Mouse (Mus musculus): ENCODE results near the gene 1110059E24Rik. TPM values are rescaled to one million over a fixed set of nuclear protein-coding genes. Genes with fewer than 3 reads are reported as not detected.

1110059E24Rik gene
- polyA plus RNA-seq, 1 experiment, result 17.1 TPM

DNA sequence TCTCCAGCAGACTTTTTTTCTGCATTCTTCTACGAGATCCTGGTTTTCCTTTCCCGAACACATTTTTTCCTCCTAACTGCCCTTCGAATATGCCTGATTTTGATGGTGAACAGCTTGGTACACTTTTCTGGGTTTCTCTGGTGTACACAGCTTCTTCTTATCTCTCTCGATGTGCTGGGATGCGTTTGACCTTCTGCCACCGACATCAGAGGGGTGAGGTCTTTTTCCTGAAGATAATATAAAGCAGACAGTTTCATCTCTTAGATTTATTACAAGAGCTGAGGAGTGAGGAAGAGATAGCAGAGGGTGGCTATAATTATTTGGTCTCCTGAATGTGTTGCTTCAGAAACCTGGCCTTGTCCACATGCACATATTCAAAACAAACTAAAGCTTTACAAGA lies 71.4 kb downstream of the 1110059E24Rik start:
- no peak overlapping the region for H3ac ChIP-seq (ENCODE audit: control insufficient read depth, insufficient read length, low read depth)
- H3K36me3 ChIP-seq (ENCODE audit: control insufficient read depth, insufficient read depth), result no peaks in the 10 kb centered on the region
- H3K27me3 ChIP-seq (ENCODE audit: control insufficient read depth, insufficient read depth, insufficient read length), result no peaks in the 10 kb centered on the region
- no peak overlapping the region for H3K4me3 ChIP-seq (ENCODE audit: insufficient read depth, poor library complexity, severe bottlenecking)
- H3K79me3 ChIP-seq (ENCODE audit: low read depth), result no peaks in the 10 kb centered on the region
- no peak for TF ChIP-seq CTCF (IDR thresholded peaks at IDR 0.05; ENCODE audit: control insufficient read depth, insufficient read depth, insufficient read length)
- TF ChIP-seq MYOG (IDR thresholded peaks at IDR 0.05; ENCODE audit: control insufficient read depth, extremely low read depth, insufficient read length), result no peak
- no peak for TF ChIP-seq FOSL1 (IDR thresholded peaks at IDR 0.05; ENCODE audit: insufficient read depth, low read length, poor library complexity, severe bottlenecking)
- no peak for TF ChIP-seq MAX (IDR thresholded peaks at IDR 0.05)
- no peak for TF ChIP-seq CEBPB (IDR thresholded peaks at IDR 0.05; ENCODE audit: low read depth)
- TF ChIP-seq MYOD1 (IDR thresholded peaks at IDR 0.05; ENCODE audit: control insufficient read depth, insufficient read length, low read depth), result no peak
- no peak for TF ChIP-seq USF1 (IDR thresholded peaks at IDR 0.05; ENCODE audit: low read depth)
- no peaks in the 10 kb centered on the region for H3K79me2 ChIP-seq (ENCODE audit: control insufficient read depth, insufficient read depth)

- Histone ChIP-seq H3K79me2 (ENCODE audit: control insufficient read depth, insufficient read depth) (no peaks in the 10 kb centered on the region), H3ac (ENCODE audit: control insufficient read depth, insufficient read length, low read depth) (no peak overlapping the region), H3K27me3 (ENCODE audit: control insufficient read depth, insufficient read depth, insufficient read length) (no peaks in the 10 kb centered on the region), H3K79me3 (ENCODE audit: low read depth) (no peaks in the 10 kb centered on the region), H3K4me3 (ENCODE audit: insufficient read depth, poor library complexity, severe bottlenecking) (no peak overlapping the region), H3K36me3 (ENCODE audit: control insufficient read depth, insufficient read depth) (no peaks in the 10 kb centered on the region)
- TF ChIP-seq FOSL1 (IDR thresholded peaks at IDR 0.05; ENCODE audit: insufficient read depth, low read length, poor library complexity, severe bottlenecking) (no peak), MAX (IDR thresholded peaks at IDR 0.05) (no peak), CEBPB (IDR thresholded peaks at IDR 0.05; ENCODE audit: low read depth) (no peak), MYOG (IDR thresholded peaks at IDR 0.05; ENCODE audit: control insufficient read depth, extremely low read depth, insufficient read length) (no peak), CTCF (IDR thresholded peaks at IDR 0.05; ENCODE audit: control insufficient read depth, insufficient read depth, insufficient read length) (no peak), USF1 (IDR thresholded peaks at IDR 0.05; ENCODE audit: low read depth) (no peak), MYOD1 (IDR thresholded peaks at IDR 0.05; ENCODE audit: control insufficient read depth, insufficient read length, low read depth) (no peak)
Measured at GRCm38 (mm10) chr19:21579896-21580295, 72.9 kb downstream of the 1110059E24Rik start.

DNA sequence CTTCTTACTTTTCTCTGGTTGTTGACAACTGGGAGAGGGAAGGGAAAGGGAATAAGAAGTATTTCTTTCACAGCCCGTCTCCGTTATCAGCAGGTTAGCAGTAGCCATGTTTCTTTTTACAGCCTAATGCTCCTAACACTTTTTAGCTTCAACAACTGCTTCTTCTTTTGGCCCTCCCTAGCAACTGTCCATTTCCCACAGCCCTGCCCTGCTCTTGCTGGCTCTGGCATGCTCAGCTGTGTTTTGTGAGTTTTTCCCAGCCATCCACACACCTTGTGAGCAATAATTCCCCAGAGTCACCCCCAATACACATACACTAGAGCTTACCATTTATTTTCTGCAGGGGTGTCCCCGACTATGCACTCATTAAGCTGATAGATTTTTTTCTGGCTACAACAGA lies 75.3 kb downstream of the 1110059E24Rik start:
- no peaks in the 10 kb centered on the region for H3K79me2 ChIP-seq (ENCODE audit: control insufficient read depth, insufficient read depth)
- H3K27me3 ChIP-seq (ENCODE audit: control insufficient read depth, insufficient read depth, insufficient read length), result no peaks in the 10 kb centered on the region
- no peaks in the 10 kb centered on the region for H3K36me3 ChIP-seq (ENCODE audit: control insufficient read depth, insufficient read depth)
- no peak overlapping the region for H3K4me3 ChIP-seq (ENCODE audit: insufficient read depth, poor library complexity, severe bottlenecking)
- H3ac ChIP-seq (ENCODE audit: control insufficient read depth, insufficient read length, low read depth), result no peak overlapping the region
- TF ChIP-seq MYOG (IDR thresholded peaks at IDR 0.05; ENCODE audit: control insufficient read depth, extremely low read depth, insufficient read length) (no peak), CTCF (IDR thresholded peaks at IDR 0.05; ENCODE audit: control insufficient read depth, insufficient read depth, insufficient read length) (no peak), CEBPB (IDR thresholded peaks at IDR 0.05; ENCODE audit: low read depth) (no peak), FOSL1 (IDR thresholded peaks at IDR 0.05; ENCODE audit: insufficient read depth, low read length, poor library complexity, severe bottlenecking) (no peak), USF1 (IDR thresholded peaks at IDR 0.05; ENCODE audit: low read depth) (no peak), MAX (IDR thresholded peaks at IDR 0.05) (no peak), MYOD1 (IDR thresholded peaks at IDR 0.05; ENCODE audit: control insufficient read depth, insufficient read length, low read depth) (no peak)
- no peaks in the 10 kb centered on the region for H3K79me3 ChIP-seq (ENCODE audit: low read depth)

DNA sequence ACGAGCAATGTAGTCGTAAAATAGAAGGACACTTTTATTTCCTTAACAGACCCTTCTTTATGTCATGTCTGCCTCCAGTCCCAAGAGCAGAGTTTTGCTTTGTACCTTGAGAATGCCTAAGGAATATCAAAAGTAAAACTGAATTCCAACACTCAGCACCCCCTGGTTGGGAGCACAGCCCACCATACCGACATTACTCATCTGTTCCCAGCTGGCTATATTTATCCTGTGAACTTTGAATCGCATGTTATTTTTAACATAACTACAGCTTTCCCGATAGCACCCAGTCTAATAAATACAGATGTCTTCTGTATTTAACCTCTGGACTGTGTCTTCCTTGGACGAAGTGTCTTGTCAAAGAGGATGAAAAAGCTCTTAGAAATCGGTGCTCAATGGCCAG lies 80.8 kb downstream of the 1110059E24Rik start:
- H3K36me3 ChIP-seq (ENCODE audit: control insufficient read depth, insufficient read depth), result no peaks in the 10 kb centered on the region
- H3K4me3 ChIP-seq (ENCODE audit: insufficient read depth, poor library complexity, severe bottlenecking), result no peak overlapping the region
- H3K79me3 ChIP-seq (ENCODE audit: low read depth), result no peaks in the 10 kb centered on the region
- no peaks in the 10 kb centered on the region for H3K27me3 ChIP-seq (ENCODE audit: control insufficient read depth, insufficient read depth, insufficient read length)
- no peak for TF ChIP-seq CTCF (IDR thresholded peaks at IDR 0.05; ENCODE audit: control insufficient read depth, insufficient read depth, insufficient read length)
- no peak for TF ChIP-seq MAX (IDR thresholded peaks at IDR 0.05)
- no peak for TF ChIP-seq FOSL1 (IDR thresholded peaks at IDR 0.05; ENCODE audit: insufficient read depth, low read length, poor library complexity, severe bottlenecking)
- no peak for TF ChIP-seq MYOD1 (IDR thresholded peaks at IDR 0.05; ENCODE audit: control insufficient read depth, insufficient read length, low read depth)
- no peak for TF ChIP-seq CEBPB (IDR thresholded peaks at IDR 0.05; ENCODE audit: low read depth)
- TF ChIP-seq MYOG (IDR thresholded peaks at IDR 0.05; ENCODE audit: control insufficient read depth, extremely low read depth, insufficient read length), result no peak
- no peak for TF ChIP-seq USF1 (IDR thresholded peaks at IDR 0.05; ENCODE audit: low read depth)
- no peaks in the 10 kb centered on the region for H3K79me2 ChIP-seq (ENCODE audit: control insufficient read depth, insufficient read depth)
- H3ac ChIP-seq (ENCODE audit: control insufficient read depth, insufficient read length, low read depth), result no peak overlapping the region

DNA sequence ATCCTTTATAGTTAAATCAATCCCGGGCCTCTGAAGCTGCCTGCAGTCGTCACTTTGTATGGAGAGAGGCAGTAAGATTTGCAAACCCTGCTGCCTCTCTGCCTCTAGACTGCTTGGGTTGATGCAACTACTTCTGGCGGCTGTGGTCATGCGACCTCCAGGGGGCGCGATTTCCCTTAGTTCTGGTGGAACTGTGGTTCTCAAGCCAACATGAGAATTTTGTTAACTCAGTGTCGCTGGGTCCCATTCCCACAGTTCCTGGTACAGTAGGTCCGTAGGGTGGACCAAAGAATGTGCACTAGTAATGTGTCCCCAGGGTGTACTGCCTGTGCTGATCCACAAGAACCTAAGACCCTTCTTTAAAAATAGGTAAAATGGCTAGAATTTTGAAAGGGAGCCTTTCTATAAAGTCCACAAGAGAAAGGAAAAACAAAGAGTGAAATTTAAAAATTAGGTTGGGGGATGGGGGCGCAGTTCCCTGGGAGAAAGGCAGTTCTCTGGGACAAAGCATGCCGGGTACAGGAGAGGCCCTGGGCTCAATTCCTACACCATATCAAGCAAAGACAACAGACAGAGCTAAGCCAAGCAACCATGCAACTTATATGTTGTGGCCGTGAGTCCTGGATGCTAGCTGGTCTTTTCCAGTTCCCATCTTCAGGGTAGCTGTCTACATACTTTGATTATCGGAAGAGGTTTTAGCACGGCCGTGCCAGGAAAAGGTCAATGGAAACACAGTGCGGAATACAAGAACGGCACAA lies 81.4 kb downstream of the 1110059E24Rik start:
- peak; percentile 74 for TF ChIP-seq CTCF (IDR thresholded peaks at IDR 0.05; ENCODE audit: control insufficient read depth, insufficient read depth, insufficient read length)
- TF ChIP-seq MAX (IDR thresholded peaks at IDR 0.05), result no peak
- TF ChIP-seq CEBPB (IDR thresholded peaks at IDR 0.05; ENCODE audit: low read depth), result no peak
- no peak for TF ChIP-seq MYOD1 (IDR thresholded peaks at IDR 0.05; ENCODE audit: control insufficient read depth, insufficient read length, low read depth)
- H3K36me3 ChIP-seq (ENCODE audit: control insufficient read depth, insufficient read depth), result no peaks in the 10 kb centered on the region
- no peaks in the 10 kb centered on the region for H3K79me3 ChIP-seq (ENCODE audit: low read depth)
- H3ac ChIP-seq (ENCODE audit: control insufficient read depth, insufficient read length, low read depth), result no peak overlapping the region
- no peaks in the 10 kb centered on the region for H3K27me3 ChIP-seq (ENCODE audit: control insufficient read depth, insufficient read depth, insufficient read length)
- H3K4me3 ChIP-seq (ENCODE audit: insufficient read depth, poor library complexity, severe bottlenecking), result no peak overlapping the region
- H3K79me2 ChIP-seq (ENCODE audit: control insufficient read depth, insufficient read depth), result no peaks in the 10 kb centered on the region
